Mouse (Mus musculus) right cerebral cortex, postnatal 25 days (tissue): ENCODE data around the gene Pfkfb2.

Source experiments
- DNase-seq: peaks from one replicate; pipeline ENCODE4 v3.0.0; 2022

Pfkfb2 gene

GRCm38 (mm10) chr1:130737411-130737881, 8.4 kb upstream of the Pfkfb2 start:
- DNase-seq = no peak

GRCm38 (mm10) chr1:130734852-130735251, 5.8 kb upstream of the Pfkfb2 start:
- no peak for DNase-seq

DNA sequence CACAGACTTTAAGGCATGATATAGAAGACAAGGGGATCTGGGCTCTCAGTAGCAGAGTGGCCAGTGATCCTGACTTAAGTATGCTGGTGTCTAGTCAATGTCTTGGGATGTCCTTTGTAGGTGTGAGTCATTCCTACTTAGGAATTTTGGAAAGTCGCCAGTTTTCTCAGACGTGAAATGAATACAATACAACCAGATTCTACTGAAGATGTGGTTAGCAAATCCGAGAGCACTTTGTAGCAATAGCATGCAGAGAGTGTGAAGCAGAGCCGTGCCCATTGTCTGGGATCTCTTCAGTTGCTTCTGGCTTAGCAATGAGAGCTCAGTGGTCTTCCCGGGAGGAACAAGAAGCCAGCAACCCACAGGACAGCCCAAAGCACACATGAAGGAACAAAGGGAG, 5.4 kb upstream of the Pfkfb2 start:
- DNase-seq = no peak

- peak; percentile 19 for DNase-seq
Measured at GRCm38 (mm10) chr1:130733671-130734070, 4.6 kb upstream of the Pfkfb2 start.

DNA sequence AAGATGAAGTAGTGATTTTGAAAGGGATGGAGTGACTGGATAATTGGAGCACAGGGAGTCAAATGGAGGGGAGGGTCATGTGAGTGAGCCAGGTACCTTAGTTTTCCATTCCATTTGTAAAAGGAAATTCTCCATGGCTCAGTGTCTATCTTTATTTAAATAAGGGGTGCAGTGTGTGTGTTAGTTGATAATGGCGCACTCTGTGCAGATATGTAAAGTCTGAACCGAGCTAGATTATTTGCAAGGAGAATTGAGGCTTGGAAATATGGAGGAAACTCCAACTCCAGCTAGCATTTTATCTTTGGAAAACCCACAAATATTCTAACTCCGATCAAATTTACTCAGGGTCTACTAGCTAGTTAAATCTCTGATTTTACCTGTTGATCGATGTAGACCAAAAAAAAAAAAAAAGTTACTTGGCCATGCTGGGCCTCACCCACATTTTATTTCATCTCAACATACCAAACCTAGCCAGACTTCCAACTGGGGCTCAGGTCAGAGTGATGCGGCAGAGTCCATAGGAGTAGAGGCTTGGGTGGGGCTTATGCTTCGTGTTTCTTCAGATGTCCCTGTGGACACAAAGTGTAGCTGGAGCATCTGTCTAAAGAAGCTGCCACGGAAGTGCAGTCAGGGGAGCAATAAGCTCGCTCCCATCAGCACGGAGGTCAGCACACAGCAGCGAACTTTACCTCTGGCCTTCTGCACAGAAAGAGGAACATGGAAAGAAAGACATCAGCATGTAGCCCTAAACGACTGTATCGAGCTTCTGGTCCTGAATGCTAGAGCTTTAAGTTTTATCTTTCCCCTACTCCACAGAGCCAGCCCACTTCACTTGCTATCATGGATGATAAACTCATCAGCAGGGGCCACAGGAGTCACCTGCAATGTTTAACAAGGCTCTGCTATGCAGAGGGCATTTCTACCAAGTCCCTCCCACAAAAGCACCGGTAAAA, 3.9 kb upstream of the Pfkfb2 start:
- no peak for DNase-seq

GRCm38 (mm10) chr1:130731741-130732337, 2.8 kb upstream of the Pfkfb2 start, which contains the start of gene AA986860:
TSS of gene AA986860 (plus strand) at chr1:130731976.
- DNase-seq = no peak

GRCm38 (mm10) chr1:130728708-130729107, 345 bp downstream of the Pfkfb2 start:
- no peak for DNase-seq

GRCm38 (mm10) chr1:130728070-130728469, 983 bp downstream of the Pfkfb2 start:
- no peak for DNase-seq

DNA sequence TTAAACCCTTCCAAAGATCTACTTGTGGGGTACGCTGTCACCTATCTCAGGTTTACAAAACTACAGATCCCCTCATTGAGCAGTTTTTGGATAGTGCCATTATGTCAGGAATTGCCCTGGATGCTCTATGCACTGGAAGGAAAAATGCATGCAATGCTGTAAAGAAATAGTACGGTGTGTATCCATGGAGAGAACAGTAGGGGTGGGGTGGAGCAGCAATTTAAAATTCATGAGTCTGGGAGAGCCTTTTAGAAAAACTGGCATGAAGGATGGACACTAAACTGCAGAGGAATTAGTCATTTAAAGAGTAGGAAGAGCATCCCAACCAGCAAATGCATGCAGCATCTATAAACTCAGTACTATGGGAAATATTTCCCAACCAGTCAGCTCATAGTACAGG, 2.7 kb downstream of the Pfkfb2 start:
- DNase-seq = no peak

DNA sequence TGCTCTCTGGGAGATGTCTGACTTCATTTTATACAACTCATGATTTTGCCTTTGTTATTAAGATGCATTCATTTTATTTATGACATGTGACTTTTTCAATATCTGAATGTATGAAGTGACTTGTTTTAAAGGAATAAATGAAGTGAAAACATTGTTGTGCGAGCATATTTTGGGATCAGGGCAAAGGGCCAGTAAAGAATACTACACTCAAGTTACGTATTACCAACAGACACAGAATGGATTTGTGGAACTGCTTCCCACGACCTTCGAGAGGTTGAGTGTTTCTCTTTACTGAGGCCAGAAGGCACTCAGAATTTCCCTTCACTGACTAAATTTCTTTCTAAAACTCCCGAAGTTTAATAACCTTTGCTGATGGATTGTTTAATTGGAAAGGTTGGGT, 4.8 kb downstream of the Pfkfb2 start:
- no peak for DNase-seq

GRCm38 (mm10) chr1:130717291-130717871, 11.7 kb downstream of the Pfkfb2 start, which contains the start of gene Yod1:
TSS of gene Yod1 (plus strand) at chr1:130717327.
- DNase-seq = peak; percentile 92

- peak; percentile 42 for DNase-seq
Measured at GRCm38 (mm10) chr1:130716513-130717290, 12.4 kb downstream of the Pfkfb2 start.

GRCm38 (mm10) chr1:130716218-130716512, 12.9 kb downstream of the Pfkfb2 start:
- DNase-seq = no peak

DNA sequence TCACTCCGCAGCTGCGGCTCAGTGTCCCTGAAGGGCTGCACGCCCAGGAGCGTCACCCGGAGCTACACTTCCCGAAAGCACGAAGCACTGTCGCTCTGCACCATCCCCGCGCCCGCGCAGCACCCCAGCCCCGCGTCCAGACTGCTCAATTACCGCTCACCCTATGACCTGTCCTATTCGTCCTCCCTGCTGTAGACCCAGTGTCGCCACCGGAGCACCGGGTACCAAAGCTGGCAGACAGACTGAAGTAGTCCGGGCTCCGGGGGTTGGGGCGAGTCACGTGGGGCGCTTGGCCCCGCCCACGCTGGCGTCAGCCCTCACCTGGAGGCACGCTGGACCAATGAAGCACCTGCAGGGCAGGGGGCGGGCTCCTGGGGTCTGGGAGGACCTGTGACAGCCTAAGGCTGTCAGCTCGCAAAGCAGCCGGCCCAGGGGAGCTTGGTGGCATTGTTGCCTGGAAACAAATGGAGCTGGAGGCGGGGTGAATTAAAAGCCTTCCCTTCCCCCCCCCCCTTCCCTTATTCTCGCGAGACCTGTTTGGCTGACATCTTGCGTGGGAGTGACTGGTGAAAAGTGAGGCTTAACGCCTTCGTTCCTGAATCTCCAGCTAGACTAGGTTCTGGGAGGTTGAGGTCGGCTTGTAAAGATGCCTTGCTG, 13.4 kb downstream of the Pfkfb2 start, which contains the start of gene Gm29427:
Gm29427 (minus strand) TSS at position 239 of the 657 bp plus-strand sequence.
- DNase-seq = peak; percentile 96

GRCm38 (mm10) chr1:130714046-130714445, 15.0 kb downstream of the Pfkfb2 start:
- no peak for DNase-seq

DNA sequence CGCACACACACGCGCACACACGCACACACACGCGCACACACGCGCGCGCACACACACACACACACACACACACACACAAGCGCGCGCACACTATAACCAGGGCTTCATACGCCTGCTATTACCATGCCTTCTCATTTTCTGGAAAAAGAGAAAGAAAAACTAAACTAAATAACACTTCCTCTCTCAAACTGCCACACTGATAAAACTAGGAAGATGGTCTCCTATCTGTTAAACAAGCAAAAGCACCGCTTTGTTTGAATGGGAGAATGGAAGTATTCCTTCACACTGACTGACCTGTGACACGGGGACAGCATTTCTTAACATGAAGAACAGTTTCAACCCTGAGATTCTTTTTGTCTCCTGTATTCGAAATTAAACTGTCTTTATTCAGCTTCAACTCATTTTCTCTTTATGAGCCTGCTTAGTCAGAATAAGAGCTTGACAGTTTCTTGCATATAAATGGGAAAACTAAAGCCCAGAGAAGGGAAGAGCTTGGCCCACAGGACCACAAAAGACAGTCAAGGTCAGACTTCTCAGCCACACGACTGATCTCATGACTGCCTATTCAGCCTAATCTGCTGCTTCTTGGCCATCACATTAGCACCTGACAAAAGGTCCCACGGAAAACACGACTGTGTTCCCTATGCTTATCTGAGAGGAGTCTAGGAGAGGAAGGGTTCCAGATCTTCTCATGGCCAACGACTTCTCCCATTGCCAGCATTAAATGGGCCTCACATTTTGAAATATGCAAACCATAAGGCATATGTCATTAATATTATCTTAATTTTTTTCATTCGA, 18.6 kb downstream of the Pfkfb2 start:
- DNase-seq = no peak

DNA sequence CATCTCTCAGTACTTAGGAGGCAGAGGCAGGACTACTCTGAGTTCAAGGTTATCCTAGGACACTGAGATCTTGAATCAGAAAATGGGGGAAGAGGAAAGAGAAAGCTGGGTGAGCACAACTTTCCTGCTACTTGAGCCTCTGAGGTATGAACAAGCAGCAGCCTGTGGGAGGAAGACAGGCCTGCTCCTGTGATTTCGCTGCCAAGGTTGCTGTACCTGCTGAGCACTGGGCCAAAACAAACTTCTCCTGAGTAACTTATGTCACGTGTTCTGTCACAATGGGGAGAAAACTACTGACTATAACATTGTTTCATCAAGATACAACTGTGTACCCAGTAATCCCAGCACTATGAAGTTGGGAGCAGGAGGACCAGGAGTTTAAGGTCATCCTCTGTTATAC, 25.4 kb downstream of the Pfkfb2 start:
- DNase-seq = no peak

DNA sequence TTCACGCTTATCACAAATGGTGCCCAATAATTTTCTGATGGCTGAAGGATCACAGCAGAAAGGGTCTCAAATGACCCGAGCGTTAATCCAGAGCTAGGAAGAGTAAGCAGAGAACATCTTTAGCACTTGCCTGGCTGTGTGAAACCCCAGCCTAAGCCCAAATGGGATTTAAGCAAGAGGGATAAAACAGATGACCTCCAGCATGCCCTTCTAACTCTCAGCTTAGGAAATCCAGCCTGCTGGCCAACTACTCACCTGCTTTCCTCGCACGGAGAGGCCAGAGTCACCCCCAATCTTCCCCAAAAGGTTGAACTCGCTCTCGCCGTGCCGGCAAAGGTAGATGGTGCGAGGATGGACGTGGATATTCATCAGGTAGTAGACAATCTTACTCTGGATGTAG, 27.1 kb downstream of the Pfkfb2 start:
- no peak for DNase-seq

- peak; percentile 19 for DNase-seq
Measured at GRCm38 (mm10) chr1:130699937-130700633, 29.0 kb downstream of the Pfkfb2 start.

DNA sequence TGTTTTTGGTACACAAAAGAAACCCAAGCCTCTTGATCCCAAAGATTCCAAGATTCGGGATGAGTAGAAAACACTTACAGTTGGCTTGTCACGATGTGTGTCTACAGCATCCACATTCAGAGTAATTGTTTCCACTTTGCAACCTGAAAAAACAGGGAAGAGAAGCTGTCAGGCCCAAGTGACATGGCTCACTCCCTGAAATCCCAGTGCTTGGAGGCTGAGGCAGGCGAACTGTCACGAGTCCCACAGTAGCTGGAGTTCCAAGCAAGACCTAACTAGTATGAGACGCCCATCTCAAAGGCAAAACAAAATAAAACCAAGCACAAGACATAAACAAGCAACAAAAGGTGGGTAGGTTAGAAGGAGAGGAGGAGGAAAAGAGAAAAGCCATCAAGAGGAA, 30.5 kb downstream of the Pfkfb2 start:
- DNase-seq = no peak

GRCm38 (mm10) chr1:130683905-130684304, 45.1 kb downstream of the Pfkfb2 start:
- DNase-seq = no peak
